Mouse (Mus musculus): Measurements from ENCODE around the gene Paqr4.
"Not testable (repeated sequence)": the region's sequence is repeated elsewhere in the genome, so short reads cannot be mapped to it uniquely, and the experiment has no call there.

Gene Paqr4

GRCm38 (mm10) chr17:23740598-23741021, at the start of gene Paqr4:
Paqr4 (minus strand) TSS chr17:23740867.
- DNase-seq (ENCODE audit: low spot score in 2 of 2), result no peak

GRCm38 (mm10) chr17:23789749-23790268, 49.1 kb upstream of the Paqr4 start:
- no peak for DNase-seq (ENCODE audit: low spot score in 2 of 2)

DNA sequence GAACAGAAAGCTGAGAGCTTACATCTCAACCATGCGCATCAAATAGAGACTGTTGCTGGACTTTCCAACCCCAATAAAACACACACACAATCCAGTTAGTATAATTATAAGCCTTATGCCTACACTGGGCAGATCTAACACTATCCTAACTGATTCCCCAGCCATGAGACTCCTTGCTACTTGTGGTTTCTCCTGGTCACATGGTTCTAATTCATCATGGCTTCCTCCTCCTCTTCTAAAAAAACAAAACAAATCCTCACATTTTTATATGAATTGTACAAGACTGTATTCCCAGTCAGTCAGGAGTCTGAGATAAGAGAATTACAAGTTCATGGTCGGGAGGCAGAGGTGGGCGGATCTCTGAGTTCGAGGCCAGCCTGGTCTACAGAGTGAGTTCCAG, 48.3 kb upstream of the Paqr4 start:
- no peak for DNase-seq (ENCODE audit: low spot score in 2 of 2)

DNA sequence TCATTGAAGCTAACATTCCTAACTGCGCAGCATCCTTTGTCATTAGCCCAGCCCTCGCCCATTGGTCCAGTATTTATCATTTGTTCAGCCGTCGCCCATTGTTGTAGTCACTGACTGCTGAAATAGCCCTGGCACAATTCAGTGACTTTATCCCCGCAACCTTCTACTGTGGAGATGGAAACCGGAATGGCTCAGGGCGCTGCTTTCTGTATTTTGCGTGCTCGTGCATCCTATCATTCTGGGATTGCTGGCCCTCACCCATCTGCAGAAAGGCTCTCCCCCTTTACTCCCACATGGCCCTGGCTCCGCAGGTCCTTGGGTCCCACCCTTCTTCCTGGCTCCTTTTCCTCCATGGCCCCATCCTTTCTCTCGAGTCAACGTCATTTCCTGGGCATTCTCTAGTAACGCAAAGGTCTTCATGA, 45.9 kb upstream of the Paqr4 start:
- no peak for DNase-seq (ENCODE audit: low spot score in 2 of 2)

GRCm38 (mm10) chr17:23785561-23786471, 45.1 kb upstream of the Paqr4 start, which contains the start of gene Flywch2:
Flywch2 (minus strand) TSS chr17:23786081.
- DNase-seq (ENCODE audit: low spot score in 2 of 2), result peak; percentile 88 to 91

- DNase-seq (ENCODE audit: low spot score in 2 of 2), result no peak
These were observed 42.7 kb upstream of the Paqr4 start for GRCm38 (mm10) chr17:23783352-23783751.

GRCm38 (mm10) chr17:23778447-23778846, 37.8 kb upstream of the Paqr4 start:
- no peak for DNase-seq (ENCODE audit: low spot score in 2 of 2)

DNA sequence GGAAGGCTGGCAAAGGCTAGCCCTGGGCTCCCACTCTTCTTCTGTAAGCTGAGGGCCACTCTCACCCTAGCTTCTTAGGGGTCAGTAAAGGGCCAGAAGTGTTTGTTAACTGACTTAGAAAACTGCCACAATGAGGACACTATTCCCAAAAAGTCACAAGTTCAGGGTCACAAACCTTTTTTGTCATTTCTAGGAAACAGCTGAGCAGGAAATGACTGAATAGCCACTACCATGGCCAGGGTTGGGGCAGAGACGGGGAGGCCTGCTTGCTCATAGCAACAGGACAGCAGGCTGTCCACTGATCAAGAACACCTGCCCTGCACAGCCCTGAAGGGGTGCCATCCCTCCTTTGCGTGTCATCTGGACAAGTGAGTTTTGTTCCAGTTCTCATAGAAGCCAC, 36.5 kb upstream of the Paqr4 start:
- DNase-seq (ENCODE audit: low spot score in 2 of 2), result no peak

GRCm38 (mm10) chr17:23776216-23776615, 35.5 kb upstream of the Paqr4 start:
- no peak for DNase-seq (ENCODE audit: low spot score in 2 of 2)

DNA sequence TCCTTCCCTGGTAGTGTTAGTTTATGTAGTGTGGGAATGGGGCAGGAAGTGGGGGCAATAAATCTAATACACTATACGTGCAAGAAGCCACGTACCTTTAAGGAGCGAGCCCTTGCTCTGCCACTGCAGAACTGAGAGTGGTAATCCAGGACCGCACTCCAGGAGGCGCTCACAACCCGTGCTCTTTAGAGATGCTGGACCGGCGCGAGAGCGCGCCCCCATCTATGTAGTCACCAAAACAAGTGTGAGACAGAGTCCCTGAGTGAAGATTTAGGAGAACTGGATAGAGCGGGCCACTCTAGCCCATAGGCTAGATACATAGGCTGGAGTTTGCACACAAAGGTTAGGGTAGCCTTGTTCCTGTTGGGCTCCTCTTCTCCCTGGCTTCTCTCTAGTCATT, 33.4 kb upstream of the Paqr4 start:
- DNase-seq (ENCODE audit: low spot score in 2 of 2), result peak in 1 of 2 experiments; percentile 86

- no peak for DNase-seq (ENCODE audit: low spot score in 2 of 2)
These were observed 33.0 kb upstream of the Paqr4 start for GRCm38 (mm10) chr17:23773676-23774075.

GRCm38 (mm10) chr17:23772219-23772556, 31.5 kb upstream of the Paqr4 start:
- not testable (repeated sequence) for DNase-seq (ENCODE audit: low spot score in 2 of 2)

- DNase-seq (ENCODE audit: low spot score in 2 of 2), result peak; percentile 98 to 99
These were observed 30.9 kb upstream of the Paqr4 start, which contains the start of gene Flywch1 for GRCm38 (mm10) chr17:23771284-23772218. Flywch1 (minus strand) TSS chr17:23771602.

DNA sequence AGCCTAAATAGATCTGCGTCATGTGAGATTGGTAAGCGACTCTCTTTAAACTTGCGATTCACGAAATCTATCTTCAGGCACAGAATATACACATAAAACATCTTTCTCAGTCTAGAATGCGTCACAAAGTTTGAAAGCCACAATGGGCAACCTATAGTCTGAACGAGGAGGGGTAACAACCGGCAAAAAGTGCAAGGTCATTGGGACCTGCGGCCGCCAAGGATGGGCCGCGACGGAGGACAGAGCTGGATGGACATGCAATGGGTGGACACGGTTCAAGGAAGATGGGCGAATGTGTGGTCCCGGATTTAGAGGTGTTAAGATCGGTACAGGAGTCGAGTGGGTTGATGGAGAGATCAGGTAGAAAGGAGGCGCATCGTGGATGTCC, 30.2 kb upstream of the Paqr4 start:
- DNase-seq (ENCODE audit: low spot score in 2 of 2), result no peak

DNA sequence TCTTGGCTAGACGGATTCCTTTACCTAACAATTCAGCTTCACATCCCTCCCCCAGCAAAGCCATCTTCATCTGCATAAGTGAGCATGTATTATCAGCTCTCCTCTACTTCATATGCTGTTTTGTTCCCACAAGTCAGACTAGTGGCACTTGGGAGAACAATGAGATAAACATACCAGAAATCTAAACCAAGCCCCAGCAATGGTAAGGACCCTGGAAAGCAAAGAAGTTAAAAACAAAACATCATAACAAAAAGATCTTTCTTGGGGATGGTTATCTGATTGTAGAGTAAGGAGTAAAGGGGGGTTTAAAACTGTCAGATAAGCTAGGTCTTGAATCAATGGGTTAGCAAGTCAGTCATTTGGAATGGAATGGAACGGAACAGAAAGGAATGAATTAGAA, 29.8 kb upstream of the Paqr4 start:
- no peak for DNase-seq (ENCODE audit: low spot score in 2 of 2)

DNA sequence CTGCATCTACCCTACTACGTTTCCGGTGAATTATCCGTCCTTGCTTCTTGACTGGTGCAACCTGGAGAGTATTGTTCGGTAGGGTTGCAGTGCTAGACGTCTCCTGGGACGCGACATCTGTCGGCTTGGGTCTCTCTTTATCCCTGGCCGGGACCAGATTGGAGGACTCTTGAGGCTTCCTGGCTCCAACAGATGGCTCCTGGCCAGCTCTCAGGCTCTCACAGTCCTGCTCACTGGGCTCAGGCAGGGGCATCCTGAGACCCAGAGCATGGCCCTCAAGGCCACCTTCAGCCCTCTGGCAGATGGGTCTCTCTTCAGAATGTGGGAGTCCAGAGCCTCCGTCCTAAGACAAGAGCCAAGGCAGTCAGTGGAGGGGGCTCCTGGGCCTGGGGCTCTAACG, 22.3 kb upstream of the Paqr4 start:
- DNase-seq (ENCODE audit: low spot score in 2 of 2), result no peak

DNA sequence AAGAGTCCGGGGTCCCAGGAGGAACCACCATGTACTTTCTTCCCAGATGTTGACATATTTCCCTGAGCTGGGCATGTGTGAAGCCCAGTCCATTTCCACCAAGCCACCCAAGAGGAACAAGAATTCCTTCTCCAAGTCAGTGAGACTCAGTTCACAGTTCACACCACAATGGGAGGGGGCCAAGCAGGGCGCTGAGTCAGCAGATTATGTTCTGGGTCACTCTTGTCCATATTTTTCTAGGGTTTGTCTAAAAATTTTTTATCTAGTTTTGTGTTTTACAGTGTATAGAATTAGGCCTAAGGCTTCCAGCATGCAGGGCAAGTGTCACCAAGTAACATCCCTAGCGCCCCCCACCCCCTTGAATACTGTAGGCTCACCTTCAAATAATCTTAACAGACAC, 20.5 kb upstream of the Paqr4 start:
- DNase-seq (ENCODE audit: low spot score in 2 of 2), result no peak

DNA sequence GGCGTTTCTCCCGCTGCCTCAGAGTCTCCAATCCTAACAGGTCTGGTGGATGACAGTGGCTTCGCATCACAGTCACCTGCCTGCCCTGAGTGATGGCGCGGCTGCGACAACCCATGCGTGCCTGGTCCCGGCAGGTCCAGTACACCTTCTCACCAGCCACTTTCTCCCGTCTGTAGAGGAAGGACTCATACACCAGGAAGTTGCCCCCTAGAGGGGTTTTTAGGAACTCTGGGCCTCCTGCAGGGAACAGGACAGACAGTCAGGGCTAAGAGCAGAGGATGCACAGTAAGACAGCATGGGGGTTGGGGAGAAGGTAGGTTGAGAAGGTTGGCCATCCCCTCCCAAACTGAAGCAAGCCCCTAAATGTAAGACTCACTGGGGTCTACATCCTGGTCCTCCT, 19.6 kb upstream of the Paqr4 start:
- no peak for DNase-seq (ENCODE audit: low spot score in 2 of 2)

DNA sequence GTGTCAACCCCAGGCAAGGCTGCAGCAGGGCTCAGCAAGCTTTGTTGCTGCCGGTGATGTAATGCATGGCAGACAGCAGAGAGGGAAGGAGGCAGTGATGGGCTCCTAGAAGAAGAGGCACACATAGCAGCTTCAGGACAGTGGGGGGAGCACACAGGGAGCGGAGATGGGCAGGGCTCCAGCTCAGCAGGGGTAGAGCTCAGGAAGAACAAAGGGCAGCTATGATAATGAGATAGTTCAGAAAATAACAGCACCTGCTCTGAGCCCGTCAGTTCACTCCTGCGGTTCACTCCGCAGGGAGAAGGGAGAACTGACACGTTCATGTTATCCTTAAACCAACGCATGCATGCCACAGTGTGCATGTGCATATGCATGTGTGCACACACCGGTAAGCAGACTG, 18.1 kb upstream of the Paqr4 start:
- no peak for DNase-seq (ENCODE audit: low spot score in 2 of 2)

DNA sequence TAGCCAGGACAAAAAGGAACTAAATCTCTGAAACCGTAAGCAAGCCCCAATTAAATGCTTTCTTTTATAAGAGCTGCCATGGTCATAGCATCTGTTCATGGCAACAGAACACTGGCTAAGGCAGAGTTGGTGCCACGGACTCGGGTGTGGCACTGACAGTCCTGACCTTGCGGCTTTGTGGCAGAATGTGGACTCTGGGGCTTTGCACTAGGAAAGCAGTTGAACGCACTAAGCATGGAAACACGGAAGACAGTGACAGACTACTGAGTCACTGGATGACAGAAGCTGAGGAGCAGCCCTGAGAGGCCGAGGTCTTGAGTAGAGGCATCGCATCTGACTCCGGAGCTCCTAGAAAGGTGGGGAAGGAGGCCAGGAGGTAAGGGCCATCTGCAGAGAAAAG, 16.9 kb upstream of the Paqr4 start:
- DNase-seq (ENCODE audit: low spot score in 2 of 2), result no peak

GRCm38 (mm10) chr17:23755689-23756088, 15.0 kb upstream of the Paqr4 start:
- DNase-seq (ENCODE audit: low spot score in 2 of 2), result no peak
